Mouse (Mus musculus): ENCODE data around the gene Ercc1.

GRCm38 (mm10) chr7:19344237-19344847, at the start of gene Ercc1:
- TF ChIP-seq CTCF (IDR thresholded peaks at IDR 0.05; ENCODE audit: low read depth) (no peak), EP300 (IDR thresholded peaks at IDR 0.05; ENCODE audit: low read depth) (no peak)
